ENCODE assay signal across 8 mouse cellular contexts in genomic region chr7:80370649-80371040, GRCm38 (mm10). TPM values are rescaled to one million over a fixed set of nuclear protein-coding genes. Genes with fewer than 3 reads are reported as not detected.
A peak's percentile ranks its signal among the peaks of the same experiment; 100 is the strongest.
DNase-seq lines count a peak whose midpoint lies in the region; ATAC-seq lines count a peak whose summit lies in the region.

No protein-coding gene starts in this region.

- no peaks in the 10 kb centered on the region for H3K27me3 ChIP-seq in hindbrain, embryonic 16.5 days (replicated peaks; ENCODE audit: control insufficient read depth, insufficient read depth, low read length)
- no peaks in the 10 kb centered on the region for H3K27me3 ChIP-seq in megakaryocyte, embryonic 14.5 days (replicated peaks)

- peak; percentile 62 for ATAC-seq in hindbrain, embryonic 16.5 days

- H3K9ac ChIP-seq in hindbrain, embryonic 16.5 days (ENCODE audit: low read depth, low read length) = peak overlapping the region; percentile 97

- H3K4me2 ChIP-seq in hindbrain, embryonic 16.5 days (ENCODE audit: low read length) = peak overlapping the region; percentile 80

- DNase-seq in Muller cell, postnatal 12 days (ENCODE audit: inconsistent ontology term) = peak; percentile 91
- peak; percentile 92 for DNase-seq in cerebellum, adult 9-10 months
- DNase-seq in gastrocnemius, adult 18-20 months (ENCODE audit: low spot score) = peak; percentile 92
- peak; percentile 67 to 83 for DNase-seq in left cerebral cortex, adult 9 months (ENCODE audit: low spot score in 2 of 2)
- peak; percentile 91 for DNase-seq in right cerebral cortex, postnatal 10 days (ENCODE audit: low spot score in 2 of 2)
- DNase-seq in urinary bladder, postnatal 36 days (ENCODE audit: low spot score in 2 of 2) = peak; percentile 70 to 79

- peak overlapping the region; percentile 89 for H3K4me3 ChIP-seq in hindbrain, embryonic 16.5 days (ENCODE audit: low read length)
- H3K4me3 ChIP-seq in megakaryocyte, embryonic 14.5 days (replicated peaks) = peak overlapping the region; percentile 97

- H3K9me3 ChIP-seq in hindbrain, embryonic 16.5 days (ENCODE audit: control insufficient read depth, low read length) = no peaks in the 10 kb centered on the region
- no peaks in the 10 kb centered on the region for H3K9me3 ChIP-seq in megakaryocyte, embryonic 14.5 days

- 0% methylated on average over 26 of the region's 31 CpGs for WGBS in hindbrain, embryonic 16.5 days

- peak overlapping the region; percentile 89 for H3K27ac ChIP-seq in hindbrain, embryonic 16.5 days (ENCODE audit: low read depth, low read length)

- peaks cover 30% of the 10 kb centered on the region for H3K36me3 ChIP-seq in hindbrain, embryonic 16.5 days (ENCODE audit: control insufficient read depth, insufficient read depth, low read length)
- H3K36me3 ChIP-seq in megakaryocyte, embryonic 14.5 days (replicated peaks; ENCODE audit: low read length) = peaks cover 38% of the 10 kb centered on the region

- peaks cover 14% of the 10 kb centered on the region for H3K4me1 ChIP-seq in hindbrain, embryonic 16.5 days (ENCODE audit: control insufficient read depth, insufficient read depth, low read depth, low read length)
- H3K4me1 ChIP-seq in megakaryocyte, embryonic 14.5 days = peaks cover 91% of the 10 kb centered on the region

RNA-seq across cellular contexts. Expression of gene Man2a2, which starts 0.5 kb away (rescaled TPM):
- total RNA-seq in gastrocnemius, adult 18-20 months (2021) = 100 to 1,000 TPM; 132 to 136 TPM
- 20.7 and 24.4 TPM in 2 replicates for polyA plus RNA-seq in hindbrain, embryonic 16.5 days (2015; fragmentation: Nextera tagmentation; extraction: Ambion mirVana)
- polyA plus RNA-seq in megakaryocyte, embryonic 14.5 days (2012; ENCODE audit: insufficient read depth, low replicate concordance) = 36.1 and 38.2 TPM in 2 replicates

RNA-seq across cellular contexts. Expression of gene Fes, which starts 17.1 kb away (rescaled TPM):
- total RNA-seq in gastrocnemius, adult 18-20 months (2021) = 1 to 10 TPM; 2.0 to 3.5 TPM
- polyA plus RNA-seq in hindbrain, embryonic 16.5 days (2015; fragmentation: Nextera tagmentation; extraction: Ambion mirVana) = 3.8 and 4.9 TPM in 2 replicates
- polyA plus RNA-seq in megakaryocyte, embryonic 14.5 days (2012; ENCODE audit: insufficient read depth, low replicate concordance) = 42.2 and 53.1 TPM in 2 replicates

RNA-seq across cellular contexts. Expression of gene Hddc3, which starts 27.7 kb away (rescaled TPM):
- 10 to 100 TPM; 28.8 to 31.7 TPM for total RNA-seq in gastrocnemius, adult 18-20 months (2021)
- 21.3 and 26.7 TPM in 2 replicates for polyA plus RNA-seq in hindbrain, embryonic 16.5 days (2015; fragmentation: Nextera tagmentation; extraction: Ambion mirVana)
- polyA plus RNA-seq in megakaryocyte, embryonic 14.5 days (2012; ENCODE audit: insufficient read depth, low replicate concordance) = 17.4 and 104 TPM in 2 replicates

RNA-seq across cellular contexts. Expression of gene Unc45a, which starts 29.8 kb away (rescaled TPM):
- 10 to 100 TPM in 1 of 2 experiments, 1 to 10 TPM in 1; 9.9 to 10.1 TPM for total RNA-seq in gastrocnemius, adult 18-20 months (2021)
- polyA plus RNA-seq in hindbrain, embryonic 16.5 days (2015; fragmentation: Nextera tagmentation; extraction: Ambion mirVana) = 57.0 and 65.7 TPM in 2 replicates
- 37.4 and 78.5 TPM in 2 replicates for polyA plus RNA-seq in megakaryocyte, embryonic 14.5 days (2012; ENCODE audit: insufficient read depth, low replicate concordance)

RNA-seq across cellular contexts. Expression of gene Furin, which starts 34.6 kb away (rescaled TPM):
- total RNA-seq in gastrocnemius, adult 18-20 months (2021) = 10 to 100 TPM; 52.8 to 53.9 TPM
- polyA plus RNA-seq in hindbrain, embryonic 16.5 days (2015; fragmentation: Nextera tagmentation; extraction: Ambion mirVana) = 3.9 and 4.5 TPM in 2 replicates
- polyA plus RNA-seq in megakaryocyte, embryonic 14.5 days (2012; ENCODE audit: insufficient read depth, low replicate concordance) = 72.7 and 125 TPM in 2 replicates

Comparison
In these comparisons a context has a peak if more than half of its experiments do, and no peak if none do; other contexts are left out.
1. Peak in every context shown above with its lines: DNase-seq, ATAC-seq, H3K4me3 ChIP-seq and H3K27ac ChIP-seq.